Mouse (Mus musculus) retina, postnatal 7 days (tissue): ENCODE data around the gene Inmt.

Source experiments
- DNase-seq: peaks from one replicate; pipeline ENCODE4 v3.0.0-alpha.2; 2012; ENCODE audit warnings: low read depth, low spot score

Gene Inmt

GRCm38 (mm10) chr6:55169818-55170217 lies 5.0 kb downstream of the Inmt start:
- DNase-seq = no peak

- peak; percentile 62 for DNase-seq
These were observed 7.9 kb downstream of the Inmt start for GRCm38 (mm10) chr6:55166777-55167463.

GRCm38 (mm10) chr6:55163046-55163584 lies 11.7 kb downstream of the Inmt start:
- no peak for DNase-seq

GRCm38 (mm10) chr6:55161311-55161761 lies 13.5 kb downstream of the Inmt start:
- no peak for DNase-seq

GRCm38 (mm10) chr6:55159256-55159655 lies 15.6 kb downstream of the Inmt start:
- no peak for DNase-seq

- DNase-seq = no peak
These were observed 22.6 kb downstream of the Inmt start for GRCm38 (mm10) chr6:55152226-55152625.

GRCm38 (mm10) chr6:55146138-55146537 lies 28.7 kb downstream of the Inmt start:
- DNase-seq = no peak

- no peak for DNase-seq
These were observed 29.6 kb downstream of the Inmt start for GRCm38 (mm10) chr6:55145285-55145684.

- DNase-seq = no peak
These were observed 36.5 kb downstream of the Inmt start for GRCm38 (mm10) chr6:55138343-55138742.

- no peak for DNase-seq
These were observed 41.4 kb downstream of the Inmt start for GRCm38 (mm10) chr6:55133425-55133824.

GRCm38 (mm10) chr6:55132794-55133193 lies 42.0 kb downstream of the Inmt start, which contains the start of gene Crhr2:
TSS of gene Crhr2 (minus strand) at chr6:55133016.
- no peak for DNase-seq

GRCm38 (mm10) chr6:55131301-55131700 lies 43.5 kb downstream of the Inmt start:
- no peak for DNase-seq

GRCm38 (mm10) chr6:55130631-55131030 lies 44.2 kb downstream of the Inmt start:
- no peak for DNase-seq

GRCm38 (mm10) chr6:55128391-55128790 lies 46.5 kb downstream of the Inmt start:
- DNase-seq = no peak

GRCm38 (mm10) chr6:55126576-55126975 lies 48.3 kb downstream of the Inmt start:
- DNase-seq = no peak

GRCm38 (mm10) chr6:55123056-55123455 lies 51.8 kb downstream of the Inmt start:
- no peak for DNase-seq
